Mouse (Mus musculus) liver, embryonic 16.5 days (tissue): ENCODE data around the gene Klhl10. TPM values are rescaled to one million over a fixed set of nuclear protein-coding genes. Genes with fewer than 3 reads are reported as not detected.

ENCODE experiments used
- ATAC-seq: fragments of 200-750 bp; cut with Nextera tagmentation; 2 replicates; pipeline ENCODE4 v1.8.0; 2017; ENCODE audit warnings: low read depth, mild to moderate bottlenecking, moderate number of reproducible peaks, moderate library complexity
- H3K27ac ChIP-seq: fragments of 300-500 bp; sonication (generic); 2 replicates; pipeline ENCODE4 v1.5.1; 2014; ENCODE audit warnings: mild to moderate bottlenecking, low read length
- H3K27me3 ChIP-seq: fragments of 300-500 bp; sonication (generic); 2 replicates; pipeline ENCODE4 v1.6.1; 2014; ENCODE audit warnings: low read depth, low read length, mixed read lengths; ENCODE audit not compliant: control insufficient read depth, insufficient read depth
- H3K36me3 ChIP-seq: fragments of 300-500 bp; sonication (generic); 2 replicates; pipeline ENCODE4 v1.6.1; 2014; ENCODE audit warnings: mild to moderate bottlenecking; ENCODE audit not compliant: control insufficient read depth, insufficient read depth
- H3K4me1 ChIP-seq: fragments of 300-500 bp; sonication (generic); 2 replicates; pipeline ENCODE4 v1.6.1; 2014; ENCODE audit warnings: low read depth, low read length, mixed read lengths; ENCODE audit not compliant: control insufficient read depth
- H3K4me2 ChIP-seq: fragments of 300-500 bp; sonication (generic); 2 replicates; pipeline ENCODE4 v1.6.1; 2014; ENCODE audit warnings: low read depth, low read length, mixed read lengths
- H3K4me3 ChIP-seq: fragments of 300-500 bp; sonication (generic); 2 replicates; pipeline ENCODE4 v1.5.1; 2014; ENCODE audit warnings: low read depth, mild to moderate bottlenecking, low read length
- H3K9ac ChIP-seq: fragments of 300-500 bp; sonication (generic); 2 replicates; pipeline ENCODE4 v1.6.1; 2014; ENCODE audit warnings: low read depth, low read length
- H3K9me3 ChIP-seq: fragments of 300-500 bp; sonication (generic); replicated peaks from 2 replicates; pipeline ENCODE4 v1.6.1; 2016; ENCODE audit warnings: low read length; ENCODE audit not compliant: control insufficient read depth
- WGBS: fragments of 180-500 bp; shearing (Covaris S2); extraction: QIAGEN DNeasy Blood & Tissue Kit; methylation state at CpG from one replicate; pipeline ENCODE4 v1.1.7; 2014; ENCODE audit not compliant: insufficient replicate concordance; 5-methylcytosine and 5-hydroxymethylcytosine counted together
- polyA plus RNA-seq: library from polyadenylated mRNA; unstranded; fragments of >200 nt; fragmentation: Nextera tagmentation; extraction: Ambion mirVana; gene quantifications from 2 replicates; pipeline ENCODE4 v1.2.1, GENCODE M21; 2015

Klhl10 gene
- polyA plus RNA-seq, result 0.07 TPM in 1 of 2 replicates, not detected in the other

DNA sequence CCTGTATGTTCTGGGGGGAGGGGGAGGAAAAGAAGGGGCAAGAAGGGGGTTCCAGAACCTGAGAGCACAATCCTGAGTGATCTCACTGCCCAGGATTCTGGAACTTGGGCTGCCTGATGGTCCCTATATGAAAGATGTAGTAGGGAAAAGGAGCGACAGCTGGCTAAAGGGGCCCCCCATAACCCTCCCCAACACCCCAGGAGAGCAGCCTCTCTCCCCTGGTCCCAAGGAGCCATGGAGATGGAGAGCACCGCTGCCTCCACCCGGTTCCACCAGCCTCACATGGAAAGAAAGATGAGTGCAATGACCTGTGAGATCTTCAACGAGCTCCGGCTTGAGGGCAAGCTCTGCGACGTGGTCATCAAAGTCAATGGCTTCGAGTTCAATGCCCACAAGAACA lies at the start of gene Klhl10, which contains the start of gene Nt5c3b:
Gene Klhl10 (plus strand): TSS at position 121 of the 400 bp plus-strand sequence.
Gene Nt5c3b (minus strand): TSS at position 12 of the 400 bp plus-strand sequence.
- no peak for ATAC-seq
- no peaks in the 10 kb centered on the region for H3K36me3 ChIP-seq
- H3K9me3 ChIP-seq, result no peaks in the 10 kb centered on the region
- WGBS, result 78% methylated on average over 8 of the region's 8 CpGs
- H3K27ac ChIP-seq, result no peak within 1 kb of the TSS
- peak within 1 kb of the TSS; percentile 77 for H3K9ac ChIP-seq
- H3K4me1 ChIP-seq, result peaks cover 14% of the 10 kb centered on the region
- no peaks in the 10 kb centered on the region for H3K27me3 ChIP-seq
- H3K4me2 ChIP-seq, result peak within 1 kb of the TSS; percentile 88
- H3K4me3 ChIP-seq, result peak within 1 kb of the TSS; percentile 74

- H3K4me2 ChIP-seq, result no peak overlapping the region
- peaks cover 11% of the 10 kb centered on the region for H3K27me3 ChIP-seq
- WGBS, result 52% methylated on average over 5 of the region's 5 CpGs
- no peak for ATAC-seq
- H3K36me3 ChIP-seq, result no peaks in the 10 kb centered on the region
- H3K9me3 ChIP-seq, result no peaks in the 10 kb centered on the region
- H3K9ac ChIP-seq, result no peak overlapping the region
- peaks cover 49% of the 10 kb centered on the region for H3K4me1 ChIP-seq
- no peak overlapping the region for H3K27ac ChIP-seq
- H3K4me3 ChIP-seq, result no peak overlapping the region
These were observed 48.8 kb upstream of the Klhl10 start for GRCm38 (mm10) chr11:100392958-100393357.

GRCm38 (mm10) chr11:100393733-100394132 lies 48.0 kb upstream of the Klhl10 start:
- Histone ChIP-seq H3K9ac (no peak overlapping the region), H3K27me3 (peaks cover 11% of the 10 kb centered on the region), H3K4me2 (no peak overlapping the region), H3K36me3 (no peaks in the 10 kb centered on the region), H3K27ac (no peak overlapping the region), H3K9me3 (no peaks in the 10 kb centered on the region), H3K4me3 (no peak overlapping the region), H3K4me1 (peaks cover 42% of the 10 kb centered on the region)
- no peak for ATAC-seq
- WGBS, result 44% methylated on average over 7 of the region's 7 CpGs

DNA sequence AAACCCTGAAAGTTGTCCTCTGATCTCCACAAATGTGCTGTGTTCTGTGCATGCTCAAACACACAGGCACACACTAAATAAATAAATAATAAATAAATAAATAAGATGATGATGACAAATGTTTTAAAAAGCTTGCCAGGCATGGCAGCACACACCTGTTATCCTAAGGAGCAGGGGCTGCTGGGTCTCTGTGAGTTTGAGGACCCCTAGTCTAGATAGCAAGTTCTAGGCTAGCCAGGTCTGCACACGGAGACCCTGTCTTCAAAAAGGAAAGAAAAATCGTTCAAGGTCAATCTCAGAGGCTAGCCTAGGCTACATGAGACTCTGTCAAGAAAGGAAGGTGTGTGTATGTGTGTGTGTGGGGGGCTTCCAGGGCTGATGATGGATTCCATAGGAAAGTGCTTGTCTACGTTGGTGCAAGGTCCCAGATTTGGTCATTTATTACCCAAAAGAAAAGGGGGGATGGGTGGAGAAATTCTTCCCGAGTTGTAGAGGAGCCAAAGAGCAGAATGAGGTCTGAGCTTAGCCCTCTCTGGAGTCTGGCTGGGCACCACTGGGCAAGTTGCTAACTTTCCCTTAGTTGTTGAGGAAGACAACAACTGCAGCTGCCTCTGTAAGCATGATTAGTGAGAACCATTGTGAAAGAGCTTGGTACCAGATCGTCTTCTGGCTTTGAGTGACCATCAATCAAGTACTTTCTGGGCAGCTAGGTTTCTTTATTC lies 47.2 kb upstream of the Klhl10 start:
- 33% methylated on average over 5 of the region's 5 CpGs for WGBS
- Histone ChIP-seq H3K9ac (no peak overlapping the region), H3K36me3 (no peaks in the 10 kb centered on the region), H3K27ac (no peak overlapping the region), H3K9me3 (no peaks in the 10 kb centered on the region), H3K4me3 (no peak overlapping the region), H3K4me2 (0 out of 2 replicates have a peak overlapping the region, but pooled peaks have one; percentile 57), H3K27me3 (peaks cover 11% of the 10 kb centered on the region), H3K4me1 (peaks cover 39% of the 10 kb centered on the region)
- no peak for ATAC-seq

DNA sequence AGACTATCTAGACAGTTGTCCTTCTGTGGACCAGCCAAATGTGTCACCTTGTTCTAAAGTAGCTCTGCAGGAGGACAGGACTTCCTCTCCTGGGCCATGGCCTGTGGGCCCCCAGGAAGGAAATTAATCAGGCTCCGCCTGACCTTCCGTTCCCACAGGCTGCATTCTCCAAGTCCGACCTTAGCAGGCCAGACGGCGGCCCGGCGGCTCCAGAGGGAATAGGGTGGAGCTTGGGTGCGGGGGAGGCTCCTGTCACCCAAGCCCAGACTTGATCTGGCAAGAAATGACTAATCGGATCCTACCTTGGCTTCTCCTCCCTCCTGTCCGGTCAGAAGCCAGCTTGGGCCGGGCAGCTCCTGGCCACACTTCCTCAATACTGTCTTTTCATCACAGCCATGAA lies 46.5 kb upstream of the Klhl10 start:
- no peak for ATAC-seq
- Histone ChIP-seq H3K4me2 (peak overlapping the region; percentile 57; the same call in 1 of the 2 replicates), H3K9ac (no peak overlapping the region), H3K4me3 (no peak overlapping the region; the same call in 1 of the 2 replicates), H3K27ac (no peak overlapping the region), H3K36me3 (no peaks in the 10 kb centered on the region), H3K4me1 (peaks cover 34% of the 10 kb centered on the region), H3K9me3 (no peaks in the 10 kb centered on the region), H3K27me3 (peaks cover 11% of the 10 kb centered on the region)
- WGBS, result 11% methylated on average over 11 of the region's 11 CpGs

DNA sequence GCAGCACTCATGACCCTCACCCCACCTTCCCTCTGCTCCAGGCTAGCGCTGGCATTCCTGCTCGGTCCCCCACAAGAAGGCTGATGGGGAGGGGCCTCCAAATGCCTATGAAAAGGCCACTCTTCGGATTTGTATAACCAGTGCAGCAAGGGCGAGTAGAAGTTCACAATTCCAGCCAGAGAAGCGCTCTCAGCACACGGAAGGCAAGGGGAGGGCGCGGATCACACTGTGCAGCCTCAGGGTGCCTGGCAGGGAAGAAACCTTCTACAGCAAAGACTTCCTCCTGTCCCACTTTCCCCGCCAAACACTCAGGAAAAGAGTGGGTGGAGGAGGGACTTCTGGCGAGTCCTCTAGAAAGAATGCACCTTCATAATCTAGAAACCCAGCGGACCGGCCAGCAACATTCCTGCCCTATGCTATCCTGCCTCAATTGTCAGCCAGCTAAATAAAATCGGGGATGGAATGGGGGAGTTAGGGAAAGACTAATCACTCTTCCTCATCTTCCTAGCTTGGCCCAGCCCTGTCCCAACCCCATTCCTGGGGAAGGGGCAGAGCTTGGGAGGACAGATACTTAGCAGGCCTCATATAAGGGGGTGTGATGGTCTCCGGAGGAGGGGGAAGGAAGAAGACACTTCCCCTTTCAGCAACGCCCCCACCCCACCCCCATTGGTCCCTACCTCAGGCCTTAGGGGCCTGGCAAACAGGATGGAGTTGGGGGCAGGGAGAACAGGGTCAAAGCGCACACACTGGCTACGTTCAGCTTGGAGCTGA lies 45.7 kb upstream of the Klhl10 start:
- H3K27me3 ChIP-seq, result peaks cover 11% of the 10 kb centered on the region
- H3K27ac ChIP-seq, result peak overlapping the region; percentile 79; the same call in 1 of the 2 replicates
- ATAC-seq, result no peak
- no peaks in the 10 kb centered on the region for H3K9me3 ChIP-seq
- no peak overlapping the region for H3K9ac ChIP-seq
- peak overlapping the region; percentile 66 for H3K4me3 ChIP-seq
- 29% methylated on average over 17 of the region's 17 CpGs for WGBS
- H3K4me1 ChIP-seq, result peaks cover 27% of the 10 kb centered on the region
- no peaks in the 10 kb centered on the region for H3K36me3 ChIP-seq
- H3K4me2 ChIP-seq, result peak overlapping the region; percentile 57

DNA sequence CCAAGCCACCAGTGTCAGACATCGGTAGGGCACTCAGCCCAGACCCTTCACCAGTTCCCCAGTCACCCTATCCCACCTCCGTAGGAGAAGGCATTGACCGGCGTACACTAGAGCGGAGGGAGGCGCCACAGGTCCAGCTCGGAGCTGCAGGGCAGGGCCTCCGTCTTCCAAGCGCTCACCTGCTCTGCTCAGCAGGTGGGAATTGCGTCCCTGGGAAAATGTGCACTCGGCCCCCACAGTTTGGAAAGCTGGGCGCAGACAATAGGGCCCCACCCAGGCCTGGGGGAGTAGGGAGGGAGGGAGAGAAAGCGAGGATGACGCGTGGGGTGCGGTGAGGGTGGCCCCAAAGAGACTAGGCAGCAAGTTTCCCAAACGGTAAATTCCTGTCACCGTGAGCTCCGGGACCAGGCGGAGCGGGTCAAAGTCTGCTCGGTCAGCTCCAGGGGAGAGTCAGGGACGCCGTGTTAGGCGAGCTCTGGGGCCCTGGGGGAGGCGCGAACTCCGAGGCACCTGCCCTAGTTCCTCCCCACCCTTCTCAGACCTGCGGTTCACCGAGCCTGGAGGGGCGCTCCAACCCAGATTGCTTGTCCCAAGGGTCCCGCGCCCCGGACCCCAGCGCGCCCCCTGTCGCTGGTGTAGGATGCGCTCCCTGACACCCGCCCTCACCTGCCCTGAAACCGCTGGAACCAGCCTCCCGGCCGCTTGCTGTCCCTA lies 44.7 kb upstream of the Klhl10 start:
- peaks cover 11% of the 10 kb centered on the region for H3K27me3 ChIP-seq
- ATAC-seq, result peak; percentile 36
- 2% methylated on average over 41 of the region's 42 CpGs for WGBS

DNA sequence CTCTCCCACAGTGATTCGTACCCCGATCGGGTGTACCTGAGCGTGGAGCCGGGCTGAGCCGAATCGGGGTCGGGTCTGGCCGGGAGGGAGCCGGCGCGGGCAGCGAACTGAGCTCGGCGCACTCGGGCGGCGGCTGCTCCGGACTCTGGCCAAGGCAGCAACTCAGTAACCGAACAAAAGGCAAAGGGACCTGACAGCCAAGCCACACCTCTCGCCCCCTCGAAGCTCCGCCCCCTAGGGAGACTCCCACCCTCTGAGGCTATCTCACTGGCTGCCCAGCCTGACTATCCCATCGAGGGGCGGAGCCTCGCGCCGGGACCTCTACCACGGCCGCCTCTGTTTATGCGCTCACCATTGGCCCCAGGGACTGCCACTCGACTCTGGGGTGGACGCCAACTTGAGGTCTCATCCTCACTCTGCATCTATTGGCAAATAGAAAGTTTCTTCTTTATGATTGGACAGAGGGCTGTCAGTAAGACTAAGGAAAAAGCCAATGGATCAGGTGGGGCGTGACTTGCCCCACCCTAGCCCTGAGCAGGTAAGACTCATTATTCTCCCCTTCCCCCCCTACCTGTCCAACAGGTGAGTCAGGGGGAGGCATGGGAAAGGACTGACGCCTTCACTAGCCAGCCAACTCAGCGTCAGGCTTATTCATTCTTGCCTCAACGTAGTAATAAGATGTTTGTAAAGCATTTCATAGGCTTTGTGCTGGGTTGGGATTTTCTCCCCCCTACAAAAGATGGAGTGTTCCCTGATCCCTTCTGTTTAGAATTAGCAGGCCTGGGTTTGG lies 43.9 kb upstream of the Klhl10 start, which contains the start of gene Jup:
Gene Jup (minus strand): TSS at position 164 of the 790 bp plus-strand sequence.
- Histone ChIP-seq H3K9ac (peak within 1 kb of the TSS; percentile 64), H3K36me3 (no peaks in the 10 kb centered on the region), H3K27ac (peak within 1 kb of the TSS; percentile 79), H3K27me3 (peaks cover 11% of the 10 kb centered on the region), H3K9me3 (no peaks in the 10 kb centered on the region), H3K4me1 (peaks cover 31% of the 10 kb centered on the region), H3K4me2 (peak within 1 kb of the TSS; percentile 57), H3K4me3 (peak within 1 kb of the TSS; percentile 66)
- WGBS, result 2% methylated on average over 37 of the region's 37 CpGs
- peak; percentile 95 for ATAC-seq

More for the DNA sequence above, 44.7 kb upstream of the Klhl10 start:
- Histone ChIP-seq H3K4me2 (peak overlapping the region; percentile 57), H3K9me3 (no peaks in the 10 kb centered on the region), H3K9ac (peak overlapping the region; percentile 64), H3K36me3 (no peaks in the 10 kb centered on the region), H3K27ac (peak overlapping the region; percentile 79), H3K4me1 (peaks cover 26% of the 10 kb centered on the region), H3K4me3 (peak overlapping the region; percentile 66)
